Mouse (Mus musculus) retina, adult 2 months (tissue): Measurements from ENCODE around the gene 3110001I22Rik.

Source experiments
- DNase-seq: peaks from one replicate; pipeline ENCODE4 v3.0.0-alpha.2; 2012; ENCODE audit warnings: low read depth, low spot score

Gene 3110001I22Rik

DNA sequence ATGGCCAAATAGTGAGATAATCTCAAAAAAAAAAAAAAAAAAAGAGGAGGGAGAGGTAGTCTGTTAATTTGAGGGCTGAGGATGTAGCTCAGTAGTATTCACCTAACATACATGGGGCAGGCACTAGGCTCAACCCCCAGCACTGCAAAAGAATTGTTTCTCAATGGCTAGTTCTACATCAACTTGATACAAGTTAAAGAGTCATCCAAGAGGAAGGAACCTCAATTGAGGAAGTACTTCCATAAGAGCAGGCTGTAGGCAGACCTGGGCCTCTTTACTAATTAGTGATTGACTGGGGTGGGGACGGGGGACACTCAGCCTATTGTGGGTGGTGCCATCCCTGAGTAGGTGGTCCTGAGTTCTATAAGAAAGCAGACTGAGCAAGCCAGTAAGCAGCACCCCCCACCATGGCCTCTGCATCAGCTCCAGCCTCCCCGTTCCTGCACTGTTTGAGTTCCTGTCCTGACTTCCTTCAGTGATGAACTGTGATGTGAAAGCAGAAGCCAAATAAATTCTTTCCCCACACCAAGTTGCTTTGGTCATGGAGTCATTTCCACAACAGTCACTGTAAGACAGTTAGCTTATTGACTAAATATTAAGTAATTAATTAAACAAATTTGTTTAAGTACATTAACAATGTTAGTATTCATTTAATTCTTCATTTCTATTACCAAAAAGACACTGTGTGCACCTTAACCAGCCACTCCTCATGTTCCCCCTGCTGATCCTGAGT, 45.3 kb downstream of the 3110001I22Rik start:
- no peak for DNase-seq

DNA sequence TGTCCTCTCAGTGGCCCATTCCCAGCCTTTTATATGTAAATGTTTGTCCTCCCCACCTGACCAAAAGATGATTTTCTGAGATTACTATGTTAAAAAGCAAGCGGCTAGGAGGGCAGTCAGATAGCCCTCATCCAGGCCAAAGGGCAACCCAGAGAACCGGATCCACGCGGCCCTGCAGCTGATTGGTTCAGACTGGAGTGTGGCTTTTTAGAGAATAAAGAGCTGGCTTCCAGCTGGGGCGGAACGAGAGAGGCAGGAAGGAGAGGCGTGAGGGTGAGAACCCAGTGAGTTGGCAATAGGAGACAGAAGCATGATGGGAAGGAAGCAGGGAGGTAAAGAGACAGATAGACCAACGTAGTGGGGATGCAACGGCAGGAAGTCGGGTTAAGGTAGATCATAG, 51.2 kb downstream of the 3110001I22Rik start:
- DNase-seq: no peak

DNA sequence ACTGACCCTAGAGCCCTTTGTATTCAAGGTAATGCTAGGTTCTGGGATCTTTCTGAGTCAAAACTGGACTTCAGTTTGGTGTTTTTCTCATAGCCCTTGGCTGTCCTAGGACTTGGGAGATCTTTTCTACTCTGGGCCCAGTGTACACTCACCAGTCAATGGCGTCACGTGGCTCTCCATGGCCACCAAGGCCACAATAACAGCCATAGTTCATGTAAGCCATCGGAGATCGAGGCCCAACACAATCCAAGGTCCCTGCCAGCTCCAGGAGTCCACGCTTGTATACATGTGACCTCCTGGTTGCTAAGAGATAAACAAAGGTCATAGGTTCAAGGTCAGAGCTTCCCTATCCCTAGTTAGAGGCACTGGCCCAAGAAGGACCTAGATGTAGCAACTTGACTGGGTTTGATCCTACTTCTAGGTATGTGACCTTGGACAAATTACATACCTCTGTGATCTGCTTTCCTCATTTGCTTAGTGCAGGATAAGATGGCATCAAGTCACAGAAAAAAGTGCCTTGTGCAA, 56.1 kb downstream of the 3110001I22Rik start:
- no peak for DNase-seq
